Mouse (Mus musculus) midbrain, embryonic 16.5 days (tissue): ENCODE data around the gene Fzd9. TPM values are rescaled to one million over a fixed set of nuclear protein-coding genes. Genes with fewer than 3 reads are reported as not detected.
"Not testable (repeated sequence)": the region's sequence is repeated elsewhere in the genome, so short reads cannot be mapped to it uniquely, and the experiment has no call there.

ENCODE experiments used
- ATAC-seq: fragments of 200-750 bp; cut with Nextera tagmentation; 2 replicates; pipeline ENCODE4 v1.8.0; 2017; ENCODE audit warnings: moderate TSS enrichment
- H3K27ac ChIP-seq: fragments of 300-500 bp; sonication (generic); 2 replicates; pipeline ENCODE4 v1.5.1; 2014; ENCODE audit warnings: mild to moderate bottlenecking, low read length, mixed read lengths
- H3K27me3 ChIP-seq: fragments of 300-500 bp; sonication (generic); 2 replicates; pipeline ENCODE4 v1.6.1; 2014; ENCODE audit warnings: low read depth, low read length, mixed read lengths; ENCODE audit not compliant: control insufficient read depth, insufficient read depth
- H3K36me3 ChIP-seq: fragments of 300-500 bp; sonication (generic); 2 replicates; pipeline ENCODE4 v1.6.1; 2014; ENCODE audit warnings: mild to moderate bottlenecking, low read length, moderate library complexity, mixed read lengths; ENCODE audit not compliant: control insufficient read depth, insufficient read depth
- H3K4me1 ChIP-seq: fragments of 300-500 bp; sonication (generic); 2 replicates; pipeline ENCODE4 v1.6.1; 2014; ENCODE audit warnings: mild to moderate bottlenecking, low read length, mixed read lengths; ENCODE audit not compliant: control insufficient read depth, insufficient read depth
- H3K4me2 ChIP-seq: fragments of 300-500 bp; sonication (generic); 2 replicates; pipeline ENCODE4 v1.6.1; 2014; ENCODE audit warnings: mild to moderate bottlenecking, low read length, mixed read lengths
- H3K4me3 ChIP-seq: fragments of 300-500 bp; sonication (generic); 2 replicates; pipeline ENCODE4 v1.5.1; 2014; ENCODE audit warnings: low read depth, mild to moderate bottlenecking, low read length, moderate library complexity, mixed read lengths
- H3K9ac ChIP-seq: fragments of 300-500 bp; sonication (generic); 2 replicates; pipeline ENCODE4 v1.6.1; 2014; ENCODE audit warnings: low read depth, low read length, mixed read lengths
- H3K9me3 ChIP-seq: fragments of 300-500 bp; sonication (generic); replicated peaks from 2 replicates; pipeline ENCODE4 v1.6.1; 2014; ENCODE audit warnings: mild to moderate bottlenecking, low read length, mixed read lengths; ENCODE audit not compliant: control insufficient read depth, poor library complexity, severe bottlenecking
- WGBS: fragments of 180-500 bp; shearing (Covaris S2); extraction: QIAGEN DNeasy Blood & Tissue Kit; methylation state at CpG from one replicate; pipeline ENCODE4 v1.1.7; 2014; 5-methylcytosine and 5-hydroxymethylcytosine counted together
- polyA plus RNA-seq: library from polyadenylated mRNA; unstranded; fragments of >200 nt; fragmentation: Nextera tagmentation; extraction: Ambion mirVana; gene quantifications from 2 replicates; pipeline ENCODE4 v1.2.1, GENCODE M21; 2015

Gene Fzd9
- polyA plus RNA-seq, 1 experiment from 2014 or later, result 13.7 TPM

DNA sequence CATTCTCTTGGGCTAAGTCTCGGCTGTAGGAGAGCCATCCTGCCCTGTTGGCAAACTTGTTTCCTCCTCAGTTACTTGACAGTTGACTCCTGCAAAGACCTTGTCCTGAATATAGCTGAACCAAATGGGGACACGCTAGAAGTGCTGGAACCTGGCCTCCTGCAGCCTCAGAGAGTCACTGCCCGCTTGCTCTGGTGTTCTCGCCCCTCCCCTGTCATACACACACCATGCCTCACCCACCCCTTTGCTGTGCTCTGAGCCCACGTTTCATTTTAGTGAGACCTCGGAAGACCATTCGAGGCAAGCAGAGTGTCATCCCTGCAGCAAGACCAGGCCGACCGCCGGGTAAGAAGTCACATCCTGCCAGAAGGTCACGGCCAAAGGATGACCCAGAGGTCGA, 8.9 kb downstream of the Fzd9 start:
- Histone ChIP-seq H3K4me3 (no peak overlapping the region), H3K27ac (no peak overlapping the region), H3K4me2 (no peak overlapping the region), H3K36me3 (peaks cover 51% of the 10 kb centered on the region), H3K9me3 (no peaks in the 10 kb centered on the region), H3K4me1 (no peaks in the 10 kb centered on the region), H3K9ac (no peak overlapping the region), H3K27me3 (no peaks in the 10 kb centered on the region)
- 84% methylated on average over 12 of the region's 12 CpGs for WGBS
- no peak for ATAC-seq

- Histone ChIP-seq H3K27ac (no peak overlapping the region), H3K4me1 (no peaks in the 10 kb centered on the region), H3K9me3 (no peaks in the 10 kb centered on the region), H3K27me3 (no peaks in the 10 kb centered on the region), H3K4me2 (no peak overlapping the region), H3K9ac (no peak overlapping the region), H3K4me3 (no peak overlapping the region), H3K36me3 (peaks cover 51% of the 10 kb centered on the region)
- ATAC-seq, result no peak
- WGBS, result 59% methylated on average over 1 of the region's 1 CpGs
Measured at GRCm38 (mm10) chr5:135241474-135241873, 9.6 kb downstream of the Fzd9 start.

DNA sequence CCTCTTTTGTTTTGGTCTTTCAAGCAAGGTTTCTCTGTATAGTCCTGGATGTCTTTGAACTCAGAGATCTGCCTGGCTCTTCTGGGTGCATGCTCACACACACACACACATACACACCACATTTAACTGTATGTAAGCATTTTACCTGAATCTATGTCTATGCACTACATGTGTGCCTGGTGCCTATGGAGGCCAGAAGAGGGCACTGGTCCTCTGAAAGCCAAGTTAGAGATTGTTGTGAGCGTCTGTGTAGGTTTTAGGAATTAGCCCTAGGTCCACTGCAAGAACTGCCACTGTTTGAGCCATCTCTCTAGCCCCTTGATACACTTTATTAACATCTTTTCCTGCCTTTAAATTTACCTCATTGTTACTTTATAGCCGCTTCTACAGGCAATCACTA, 12.2 kb downstream of the Fzd9 start:
- 78% methylated on average over 2 of the region's 2 CpGs for WGBS
- Histone ChIP-seq H3K4me3 (no peak overlapping the region), H3K36me3 (peaks cover 44% of the 10 kb centered on the region), H3K4me1 (no peaks in the 10 kb centered on the region), H3K4me2 (no peak overlapping the region), H3K27ac (no peak overlapping the region), H3K27me3 (no peaks in the 10 kb centered on the region), H3K9me3 (no peaks in the 10 kb centered on the region), H3K9ac (no peak overlapping the region)
- ATAC-seq, result no peak

GRCm38 (mm10) chr5:135236571-135236970, 14.5 kb downstream of the Fzd9 start:
- H3K36me3 ChIP-seq, result peaks cover 50% of the 10 kb centered on the region
- H3K9me3 ChIP-seq, result no peaks in the 10 kb centered on the region
- no peak overlapping the region for H3K4me2 ChIP-seq
- no peak overlapping the region for H3K9ac ChIP-seq
- ATAC-seq, result no peak
- H3K4me3 ChIP-seq, result no peak overlapping the region
- no peak overlapping the region for H3K27ac ChIP-seq
- no peaks in the 10 kb centered on the region for H3K4me1 ChIP-seq
- no peaks in the 10 kb centered on the region for H3K27me3 ChIP-seq
- 33% methylated on average over 2 of the region's 2 CpGs for WGBS

DNA sequence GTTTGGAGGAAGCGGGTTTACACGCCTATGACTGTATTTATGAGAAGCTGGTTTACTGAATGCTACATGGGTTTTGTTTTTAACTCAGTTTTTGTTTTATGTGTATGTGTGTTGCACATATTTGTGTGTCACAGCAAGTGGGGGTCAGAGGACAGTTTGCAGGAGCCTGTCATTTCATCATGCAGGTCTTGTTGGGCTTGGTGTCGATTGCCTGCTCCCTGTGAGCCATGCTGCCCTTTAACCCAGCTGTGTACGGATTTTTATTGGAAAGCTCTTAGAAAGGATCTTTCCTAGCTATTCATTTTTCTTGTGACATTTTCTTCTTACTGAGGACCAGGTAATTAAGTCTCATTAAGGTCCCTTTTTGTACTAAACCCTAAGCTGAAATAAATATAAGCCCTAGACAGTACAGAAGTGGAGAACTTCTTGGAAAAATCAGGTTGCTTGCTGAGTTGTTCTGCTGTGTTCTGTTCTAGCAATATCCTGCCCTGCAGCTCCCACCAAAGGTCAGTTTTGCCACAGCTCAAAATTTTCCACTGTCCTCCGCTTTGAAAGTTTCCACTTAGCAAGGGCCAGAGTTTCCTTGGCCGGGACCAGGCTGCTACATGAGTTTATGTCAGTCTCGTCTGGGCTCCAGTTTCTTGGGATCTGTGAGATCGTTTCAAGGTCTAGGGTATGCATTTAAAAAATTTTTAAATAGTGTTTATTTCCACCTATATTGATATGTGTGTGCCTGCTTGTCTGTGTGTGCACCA, 17.7 kb downstream of the Fzd9 start:
- Histone ChIP-seq H3K9me3 (no peaks in the 10 kb centered on the region), H3K27ac (no peak overlapping the region), H3K4me2 (no peak overlapping the region), H3K4me1 (no peaks in the 10 kb centered on the region), H3K27me3 (no peaks in the 10 kb centered on the region), H3K9ac (no peak overlapping the region), H3K4me3 (no peak overlapping the region), H3K36me3 (peaks cover 59% of the 10 kb centered on the region)
- WGBS, result 90% methylated on average over 8 of the region's 8 CpGs
- ATAC-seq, result no peak

DNA sequence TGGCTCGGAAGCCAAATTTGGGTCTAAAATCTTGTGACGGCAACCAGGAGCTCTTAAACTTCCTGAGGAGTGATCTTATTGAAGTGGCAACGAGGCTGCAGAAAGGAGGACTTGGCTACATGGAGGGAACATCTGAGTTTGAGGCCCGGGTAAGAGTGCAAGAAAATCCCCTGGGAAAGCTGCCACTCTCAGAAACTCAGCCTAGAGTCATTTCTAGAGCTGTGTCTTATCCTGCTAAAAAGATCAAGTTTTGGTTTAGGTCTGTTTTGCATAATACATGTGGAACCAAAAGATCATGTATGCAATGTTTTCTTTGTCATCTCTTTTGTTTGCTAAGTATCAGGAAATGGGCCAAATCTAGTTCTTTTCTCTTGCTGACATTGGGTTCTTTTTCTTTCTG, 20.8 kb downstream of the Fzd9 start:
- Histone ChIP-seq H3K9ac (no peak overlapping the region), H3K27ac (no peak overlapping the region), H3K36me3 (peaks cover 54% of the 10 kb centered on the region), H3K9me3 (no peaks in the 10 kb centered on the region), H3K4me3 (no peak overlapping the region), H3K27me3 (no peaks in the 10 kb centered on the region), H3K4me2 (no peak overlapping the region), H3K4me1 (no peaks in the 10 kb centered on the region)
- no peak for ATAC-seq
- WGBS, result 87% methylated on average over 4 of the region's 4 CpGs

DNA sequence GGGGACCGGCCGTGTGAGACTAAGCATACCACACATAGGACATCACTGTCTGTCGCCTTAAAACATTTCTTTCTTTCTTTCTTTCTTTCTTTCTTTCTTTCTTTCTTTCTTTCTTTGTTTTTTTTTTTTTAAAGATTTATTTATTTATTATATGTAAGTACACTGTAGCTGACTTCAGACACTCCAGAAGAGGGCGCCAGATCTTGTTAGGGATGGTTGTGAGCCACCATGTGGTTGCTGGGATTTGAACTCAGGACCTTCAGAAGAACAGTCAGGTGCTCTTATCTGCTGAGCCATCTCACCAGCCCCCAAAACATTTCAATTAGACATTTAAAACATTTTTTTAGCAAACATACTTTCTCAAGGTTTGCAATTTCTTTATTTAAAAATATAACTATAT, 25.2 kb downstream of the Fzd9 start:
- not testable (repeated sequence) for H3K4me3 ChIP-seq, H3K9ac ChIP-seq, H3K4me1 ChIP-seq, H3K4me2 ChIP-seq, H3K27me3 ChIP-seq, H3K9me3 ChIP-seq, H3K27ac ChIP-seq, ATAC-seq
- 93% methylated on average over 4 of the region's 4 CpGs for WGBS
- H3K36me3 ChIP-seq, result peaks cover 51% of the 10 kb centered on the region

DNA sequence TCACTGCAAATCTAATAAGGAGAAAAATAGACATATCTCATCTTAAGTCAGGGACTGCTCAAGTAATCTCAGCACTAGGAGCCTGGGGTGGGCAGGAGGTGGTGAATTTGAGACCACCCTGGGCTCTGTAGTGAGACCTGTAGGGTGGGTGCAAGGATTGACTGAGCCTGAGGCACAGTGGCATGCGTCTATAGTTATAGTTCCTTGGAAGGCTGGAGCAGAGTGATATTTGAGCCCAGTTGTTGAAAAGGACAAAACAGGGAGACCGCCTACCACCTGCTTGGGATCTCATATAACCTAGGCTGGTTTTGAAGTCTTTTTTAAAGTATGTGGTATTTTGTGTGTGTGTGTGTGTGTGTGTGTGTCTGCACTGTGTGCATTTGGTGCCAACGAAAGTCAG, 26.9 kb downstream of the Fzd9 start:
- Histone ChIP-seq H3K27me3 (no peaks in the 10 kb centered on the region), H3K9ac (no peak overlapping the region), H3K4me2 (no peak overlapping the region), H3K9me3 (no peaks in the 10 kb centered on the region), H3K4me1 (no peaks in the 10 kb centered on the region), H3K4me3 (no peak overlapping the region), H3K36me3 (peaks cover 49% of the 10 kb centered on the region), H3K27ac (no peak overlapping the region)
- 92% methylated on average over 3 of the region's 3 CpGs for WGBS
- no peak for ATAC-seq

DNA sequence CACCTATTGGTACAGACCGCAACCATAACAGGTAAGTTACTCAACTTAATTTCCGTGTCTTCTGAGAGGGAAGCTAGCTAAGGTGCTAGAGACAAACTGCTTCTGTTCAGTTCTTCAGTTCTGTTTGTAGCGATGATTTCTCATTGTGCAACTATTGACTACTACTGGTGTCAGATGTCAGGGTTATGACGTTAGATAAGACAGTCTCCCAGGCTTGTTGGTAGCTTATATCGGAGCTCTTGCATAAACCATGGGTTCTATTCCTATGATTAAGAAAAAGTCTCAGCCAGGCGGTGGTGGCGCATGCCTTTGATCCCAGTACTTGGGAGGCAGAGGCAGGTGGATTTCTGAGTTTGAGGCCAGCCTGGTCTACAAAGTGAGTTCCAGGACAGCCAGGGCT, 29.0 kb downstream of the Fzd9 start:
- Histone ChIP-seq H3K9ac (no peak overlapping the region), H3K4me3 (no peak overlapping the region), H3K9me3 (no peaks in the 10 kb centered on the region), H3K27ac (no peak overlapping the region), H3K4me1 (no peaks in the 10 kb centered on the region), H3K4me2 (no peak overlapping the region), H3K27me3 (no peaks in the 10 kb centered on the region), H3K36me3 (peaks cover 49% of the 10 kb centered on the region)
- no peak for ATAC-seq
- 99% methylated on average over 7 of the region's 7 CpGs for WGBS
